Mouse (Mus musculus) liver, embryonic 15.5 days (tissue): ENCODE results near the gene Gnas. TPM values are rescaled to one million over a fixed set of nuclear protein-coding genes. Genes with fewer than 3 reads are reported as not detected.

Source experiments
- ATAC-seq: fragments of 200-750 bp; cut with Nextera tagmentation; 2 replicates; pipeline ENCODE4 v1.8.0; 2017; ENCODE audit warnings: moderate number of reproducible peaks, mild to moderate bottlenecking, moderate library complexity; ENCODE audit not compliant: insufficient read depth
- H3K27ac ChIP-seq: fragments of 300-500 bp; sonication (generic); replicated peaks from 2 replicates; pipeline ENCODE4 v1.5.1; 2015; ENCODE audit warnings: mild to moderate bottlenecking, inconsistent platforms
- H3K27me3 ChIP-seq: fragments of 300-500 bp; sonication (generic); 2 replicates; pipeline ENCODE4 v1.6.1; 2015; ENCODE audit warnings: mild to moderate bottlenecking, inconsistent platforms
- H3K36me3 ChIP-seq: fragments of 300-500 bp; sonication (generic); replicated peaks from 2 replicates; pipeline ENCODE4 v1.6.1; 2015; ENCODE audit warnings: moderate library complexity, mild to moderate bottlenecking, inconsistent platforms
- H3K4me1 ChIP-seq: fragments of 300-500 bp; sonication (generic); replicated peaks from 2 replicates; pipeline ENCODE4 v1.6.1; 2015; ENCODE audit warnings: inconsistent platforms
- H3K4me2 ChIP-seq: fragments of 300-500 bp; sonication (generic); 2 replicates; pipeline ENCODE4 v1.6.1; 2015; ENCODE audit warnings: moderate library complexity, mild to moderate bottlenecking, inconsistent platforms
- H3K4me3 ChIP-seq: fragments of 300-500 bp; sonication (generic); replicated peaks from 2 replicates; pipeline ENCODE4 v1.5.1; 2015; ENCODE audit warnings: mild to moderate bottlenecking, inconsistent platforms
- H3K9ac ChIP-seq: fragments of 300-500 bp; sonication (generic); 2 replicates; pipeline ENCODE4 v1.6.1; 2015; ENCODE audit warnings: moderate library complexity, mild to moderate bottlenecking, inconsistent platforms
- H3K9me3 ChIP-seq: fragments of 300-500 bp; sonication (generic); replicated peaks from 2 replicates; pipeline ENCODE4 v1.6.1; 2016; ENCODE audit warnings: inconsistent platforms
- WGBS: fragments of 180-500 bp; shearing (Covaris S2); methylation state at CpG from one replicate; pipeline ENCODE4 v1.1.7; 2015; ENCODE audit warnings: mixed read lengths; ENCODE audit not compliant: insufficient replicate concordance; 5-methylcytosine and 5-hydroxymethylcytosine counted together
- polyA plus RNA-seq: library from polyadenylated mRNA; unstranded; fragments of >200 nt; fragmentation: Nextera tagmentation; extraction: Ambion mirVana; gene quantifications from 2 replicates; pipeline ENCODE4 v1.2.1, GENCODE M21; 2015

Gene Gnas
- polyA plus RNA-seq, 1 experiment from 2014 or later: 336 TPM

DNA sequence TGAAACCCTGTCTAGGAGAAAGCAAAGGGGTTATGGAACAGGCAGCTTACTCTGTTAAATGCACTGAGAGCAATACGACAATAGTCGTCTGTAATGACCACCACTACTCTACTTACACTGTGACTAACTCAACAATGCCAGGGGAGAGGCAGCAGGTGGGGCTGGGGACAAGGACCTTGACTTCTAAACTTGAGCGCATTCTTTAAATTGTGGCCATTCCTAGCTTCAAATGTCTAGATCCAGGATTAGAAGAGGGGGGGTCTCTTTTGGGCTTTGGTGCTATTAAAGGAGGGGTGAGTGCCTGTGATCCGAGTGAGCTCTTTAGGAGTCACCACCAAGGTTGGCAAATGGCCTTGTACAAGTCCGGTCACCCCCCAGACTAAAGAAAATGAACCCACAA lies 11.0 kb upstream of the Gnas start:
- no peak overlapping the region for H3K4me3 ChIP-seq
- ATAC-seq: no peak
- H3K36me3 ChIP-seq: peaks cover 7% of the 10 kb centered on the region; the same call in 1 of the 2 replicates
- no peak overlapping the region for H3K9ac ChIP-seq
- no peak overlapping the region for H3K4me2 ChIP-seq
- 80% methylated on average over 5 of the region's 5 CpGs for WGBS
- H3K4me1 ChIP-seq: no peaks in the 10 kb centered on the region
- no peaks in the 10 kb centered on the region for H3K27me3 ChIP-seq
- H3K27ac ChIP-seq: no peak overlapping the region
- H3K9me3 ChIP-seq: no peaks in the 10 kb centered on the region

DNA sequence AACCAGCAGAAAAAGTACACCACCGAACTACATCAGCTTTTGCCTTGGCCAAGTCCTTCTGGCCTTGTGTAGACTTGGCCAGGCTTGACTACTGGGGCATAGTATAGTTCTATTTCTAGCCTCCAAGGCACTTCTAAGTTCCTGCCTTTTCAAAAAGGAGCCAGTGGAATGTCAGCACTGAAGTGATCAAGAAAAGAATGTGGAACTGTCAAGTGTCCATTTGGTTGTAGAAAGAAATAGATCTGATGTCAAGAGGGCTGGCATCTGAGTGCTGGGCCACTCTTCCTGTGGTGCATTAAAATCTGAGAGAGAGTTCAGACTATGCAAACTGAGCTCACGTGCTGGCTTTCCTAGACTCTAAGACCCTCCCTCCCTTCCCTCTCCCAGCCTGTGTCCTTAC lies 10.2 kb upstream of the Gnas start:
- no peaks in the 10 kb centered on the region for H3K4me1 ChIP-seq
- no peak for ATAC-seq

DNA sequence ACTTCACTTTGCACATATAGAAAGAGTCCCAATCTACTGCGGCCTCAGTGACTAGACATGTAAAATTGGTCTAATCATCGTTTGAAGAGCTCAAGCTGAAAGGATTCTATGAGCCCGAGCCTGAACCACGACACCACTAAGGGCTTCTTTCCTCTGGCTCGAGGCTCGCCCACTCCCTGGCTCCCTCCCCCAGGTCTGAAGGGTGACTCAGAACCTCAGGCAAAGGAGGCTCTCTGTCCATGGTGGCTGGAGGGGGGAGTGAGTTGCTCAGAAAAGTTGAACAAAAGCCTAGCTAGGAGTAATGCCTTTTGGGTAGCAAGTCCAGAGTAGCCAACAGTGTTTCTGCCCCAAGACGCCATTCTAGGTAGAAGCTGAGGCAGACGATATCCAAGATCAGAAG lies 4.3 kb upstream of the Gnas start:
- no peak for ATAC-seq
- no peak overlapping the region for H3K9ac ChIP-seq
- peaks cover 56% of the 10 kb centered on the region for H3K36me3 ChIP-seq
- 63% methylated on average over 8 of the region's 8 CpGs for WGBS
- H3K27me3 ChIP-seq: peaks cover 22% of the 10 kb centered on the region
- no peak overlapping the region for H3K4me3 ChIP-seq
- H3K4me2 ChIP-seq: no peak overlapping the region
- no peaks in the 10 kb centered on the region for H3K4me1 ChIP-seq
- H3K27ac ChIP-seq: no peak overlapping the region
- H3K9me3 ChIP-seq: peaks cover 5% of the 10 kb centered on the region; the same call in 1 of the 2 replicates

More for the DNA sequence above, 10.2 kb upstream of the Gnas start:
- H3K9ac ChIP-seq: no peak overlapping the region
- H3K4me2 ChIP-seq: no peak overlapping the region
- no peak overlapping the region for H3K4me3 ChIP-seq
- H3K27me3 ChIP-seq: no peaks in the 10 kb centered on the region
- no peak overlapping the region for H3K27ac ChIP-seq
- H3K9me3 ChIP-seq: no peaks in the 10 kb centered on the region
- 61% methylated on average over 2 of the region's 2 CpGs for WGBS
- H3K36me3 ChIP-seq: peaks cover 7% of the 10 kb centered on the region; the same call in 1 of the 2 replicates

DNA sequence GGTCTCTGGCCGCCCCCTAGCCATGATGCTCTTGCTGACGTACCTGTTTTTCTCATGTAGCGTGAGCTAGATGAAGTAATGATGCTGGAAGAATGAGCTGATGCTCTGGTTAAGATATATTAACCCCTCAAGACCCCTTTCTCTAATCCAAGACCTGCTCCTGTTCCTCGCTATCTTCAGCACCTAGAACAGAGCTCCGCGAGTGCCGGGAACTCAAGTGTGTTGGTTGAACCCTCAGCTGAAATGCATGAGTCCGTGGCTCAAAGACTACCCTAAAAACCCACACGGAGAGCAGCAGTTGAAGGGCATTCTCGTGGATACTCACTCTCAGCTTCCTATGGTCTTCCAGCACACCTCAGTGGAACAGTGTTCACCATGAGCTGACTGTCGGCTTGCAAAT lies 779 bp upstream of the Gnas start:
- WGBS: 54% methylated on average over 11 of the region's 11 CpGs
- no peak overlapping the region for H3K9ac ChIP-seq
- peak overlapping the region; percentile 38; the same call in 1 of the 2 replicates for H3K4me2 ChIP-seq
- no peak overlapping the region for H3K27ac ChIP-seq
- peaks cover 79% of the 10 kb centered on the region for H3K36me3 ChIP-seq
- H3K9me3 ChIP-seq: peaks cover 20% of the 10 kb centered on the region; the same call in 1 of the 2 replicates
- no peaks in the 10 kb centered on the region for H3K4me1 ChIP-seq
- no peak for ATAC-seq
- H3K4me3 ChIP-seq: no peak overlapping the region
- H3K27me3 ChIP-seq: peaks cover 56% of the 10 kb centered on the region

DNA sequence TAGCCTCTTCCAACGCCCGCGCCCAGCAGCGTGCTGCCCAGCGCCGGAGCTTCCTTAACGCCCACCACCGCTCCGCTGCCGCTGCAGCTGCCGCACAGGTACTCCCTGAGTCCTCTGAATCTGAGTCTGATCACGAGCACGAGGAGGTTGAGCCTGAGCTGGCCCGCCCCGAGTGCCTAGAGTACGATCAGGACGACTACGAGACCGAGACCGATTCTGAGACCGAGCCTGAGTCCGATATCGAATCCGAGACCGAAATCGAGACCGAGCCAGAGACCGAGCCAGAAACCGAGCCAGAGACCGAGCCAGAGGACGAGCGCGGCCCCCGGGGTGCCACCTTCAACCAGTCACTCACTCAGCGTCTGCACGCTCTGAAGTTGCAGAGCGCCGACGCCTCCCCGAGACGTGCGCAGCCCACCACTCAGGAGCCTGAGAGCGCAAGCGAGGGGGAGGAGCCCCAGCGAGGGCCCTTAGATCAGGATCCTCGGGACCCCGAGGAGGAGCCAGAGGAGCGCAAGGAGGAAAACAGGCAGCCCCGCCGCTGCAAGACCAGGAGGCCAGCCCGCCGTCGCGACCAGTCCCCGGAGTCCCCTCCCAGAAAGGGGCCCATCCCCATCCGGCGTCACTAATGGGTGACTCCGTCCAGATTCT lies 812 bp downstream of the Gnas start:
- peaks cover 78% of the 10 kb centered on the region for H3K36me3 ChIP-seq
- WGBS: 53% methylated on average over 58 of the region's 58 CpGs

DNA sequence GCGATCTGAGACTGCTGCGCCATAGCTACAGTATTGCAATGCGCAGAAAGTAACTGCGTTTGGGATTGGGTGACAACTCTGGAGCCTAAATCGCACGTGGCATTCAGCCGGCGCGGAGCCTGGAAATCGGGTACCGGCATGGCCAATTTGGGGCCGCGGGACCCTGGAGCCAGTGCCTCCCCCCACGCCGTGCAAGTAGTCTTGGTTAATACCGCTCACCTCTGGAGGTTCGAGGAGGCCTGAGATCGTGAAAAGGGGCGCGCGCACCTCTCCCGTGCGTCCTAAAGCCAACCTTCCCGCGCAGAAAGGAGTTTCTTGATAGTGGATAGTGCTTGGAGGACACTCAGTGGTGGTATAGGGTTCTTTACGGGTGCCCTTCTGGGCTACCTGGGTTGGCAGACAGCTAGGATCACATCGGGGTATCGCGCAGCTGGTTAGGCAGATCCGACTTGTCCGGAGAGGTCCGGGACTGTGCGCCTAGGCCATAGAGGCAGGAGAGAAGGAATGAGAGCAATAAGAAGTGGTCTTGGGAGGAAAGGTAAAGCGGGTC lies 1.9 kb downstream of the Gnas start:
- peaks cover 67% of the 10 kb centered on the region for H3K27me3 ChIP-seq
- H3K4me2 ChIP-seq: no peak overlapping the region
- H3K36me3 ChIP-seq: peaks cover 72% of the 10 kb centered on the region
- no peak overlapping the region for H3K27ac ChIP-seq
- WGBS: 50% methylated on average over 34 of the region's 34 CpGs
- no peak for ATAC-seq
- peaks cover 20% of the 10 kb centered on the region; the same call in 1 of the 2 replicates for H3K9me3 ChIP-seq
- no peak overlapping the region for H3K4me3 ChIP-seq
- H3K9ac ChIP-seq: no peak overlapping the region
- H3K4me1 ChIP-seq: peaks cover 7% of the 10 kb centered on the region

More for the DNA sequence above, 812 bp downstream of the Gnas start:
- Histone ChIP-seq H3K9me3 (peaks cover 20% of the 10 kb centered on the region; the same call in 1 of the 2 replicates), H3K27me3 (peaks cover 67% of the 10 kb centered on the region), H3K4me2 (peak overlapping the region; percentile 38), H3K27ac (no peak overlapping the region), H3K9ac (no peak overlapping the region), H3K4me1 (peaks cover 5% of the 10 kb centered on the region), H3K4me3 (peak overlapping the region; percentile 8)
- no peak for ATAC-seq

DNA sequence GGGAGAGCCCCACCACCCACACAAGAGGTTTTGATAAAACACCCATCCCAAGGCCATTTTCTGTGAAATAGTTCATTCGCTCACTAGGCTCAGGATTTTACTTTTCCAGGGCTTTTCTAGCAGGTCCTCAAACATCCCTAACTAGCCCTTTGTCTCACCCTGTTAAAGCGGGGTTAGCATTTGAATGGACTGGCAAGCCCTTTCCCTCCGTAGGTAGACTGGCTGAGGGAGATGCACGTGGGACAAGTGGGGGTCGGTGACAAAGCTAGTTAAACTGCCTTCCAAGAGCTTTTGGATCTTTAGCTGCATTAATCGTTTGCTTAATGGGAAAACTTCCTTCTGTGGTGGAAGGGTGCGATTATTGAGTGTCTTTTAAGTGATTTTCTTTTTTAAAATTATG lies 3.8 kb downstream of the Gnas start:
- H3K27ac ChIP-seq: no peak overlapping the region
- H3K4me3 ChIP-seq: no peak overlapping the region
- peaks cover 19% of the 10 kb centered on the region for H3K4me1 ChIP-seq
- ATAC-seq: no peak
- peaks cover 54% of the 10 kb centered on the region for H3K36me3 ChIP-seq
- peaks cover 20% of the 10 kb centered on the region; the same call in 1 of the 2 replicates for H3K9me3 ChIP-seq
- H3K9ac ChIP-seq: no peak overlapping the region
- peaks cover 62% of the 10 kb centered on the region for H3K27me3 ChIP-seq
- no peak overlapping the region for H3K4me2 ChIP-seq
- WGBS: 36% methylated on average over 7 of the region's 7 CpGs

DNA sequence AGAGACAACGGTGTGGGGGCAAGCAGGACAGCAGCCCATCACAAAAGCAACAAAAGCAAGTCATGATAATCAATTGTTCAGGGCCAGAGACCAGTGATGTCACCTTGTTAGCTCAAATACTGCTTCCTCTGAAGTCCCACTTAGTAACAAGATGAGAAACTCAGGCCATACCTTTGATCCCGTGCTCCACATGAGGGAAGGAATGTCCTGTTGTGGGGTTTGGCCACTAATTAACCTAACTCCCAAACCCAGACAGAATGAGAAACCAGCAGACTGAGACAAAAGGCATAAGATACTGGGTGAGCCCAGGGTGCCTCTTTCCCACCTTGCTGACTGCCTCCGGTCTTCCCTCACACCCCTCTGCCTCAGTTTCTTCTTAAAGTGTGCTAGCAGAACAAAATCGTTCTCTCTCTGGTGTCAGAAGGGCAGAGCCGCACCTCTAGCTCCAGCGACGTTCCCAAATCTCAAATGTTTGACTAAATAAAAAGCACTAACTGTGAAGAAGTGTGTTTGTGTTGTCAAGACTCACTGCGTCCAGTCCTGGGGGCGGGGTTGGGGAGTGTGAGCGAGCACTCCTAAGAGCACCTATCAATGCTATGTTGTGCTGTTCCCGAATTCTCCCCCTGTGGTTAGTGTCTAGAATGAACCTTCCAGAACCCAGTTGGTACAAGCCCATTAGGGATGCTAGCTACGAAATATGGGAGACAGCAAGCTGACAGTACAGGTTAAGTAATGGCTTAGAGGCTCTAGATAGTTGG lies 4.7 kb downstream of the Gnas start:
- no peak overlapping the region for H3K9ac ChIP-seq
- H3K4me1 ChIP-seq: peaks cover 24% of the 10 kb centered on the region
- peaks cover 20% of the 10 kb centered on the region; the same call in 1 of the 2 replicates for H3K9me3 ChIP-seq
- WGBS: 48% methylated on average over 12 of the region's 12 CpGs
- H3K36me3 ChIP-seq: peaks cover 44% of the 10 kb centered on the region
- no peak overlapping the region for H3K4me3 ChIP-seq
- H3K4me2 ChIP-seq: no peak overlapping the region
- peaks cover 54% of the 10 kb centered on the region for H3K27me3 ChIP-seq
- no peak overlapping the region for H3K27ac ChIP-seq
- ATAC-seq: no peak

DNA sequence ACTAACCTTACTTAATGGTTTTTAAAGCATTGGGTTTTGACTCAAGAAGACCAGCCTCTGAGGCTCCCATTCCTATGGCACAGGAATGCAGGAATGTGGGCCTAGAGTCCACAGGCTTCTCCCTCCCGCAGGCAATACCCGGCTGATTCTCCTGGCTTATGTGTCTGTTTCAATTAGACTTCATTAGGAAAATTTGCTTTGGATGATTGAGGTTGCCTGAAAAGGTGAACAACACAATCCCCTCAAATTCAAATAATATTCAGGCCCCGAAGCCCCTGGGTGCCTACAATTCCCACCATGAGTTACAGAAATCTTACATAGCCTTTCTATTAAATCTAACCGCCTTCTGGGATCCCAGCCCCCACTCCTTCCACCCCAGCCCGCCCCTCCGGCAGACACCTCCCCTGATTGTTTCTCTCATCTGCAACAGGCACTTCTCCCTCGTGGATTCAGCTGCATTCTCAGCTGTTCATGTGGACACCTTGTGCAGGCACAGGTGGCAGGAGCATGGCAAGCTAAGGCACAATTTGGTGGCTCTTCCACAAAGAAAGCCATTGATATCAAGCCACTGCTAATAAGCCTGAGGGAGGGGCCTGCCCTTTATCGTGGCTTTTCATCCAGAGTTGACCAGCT lies 7.0 kb downstream of the Gnas start:
- Histone ChIP-seq H3K4me2 (no peak overlapping the region), H3K36me3 (peaks cover 21% of the 10 kb centered on the region), H3K27me3 (peaks cover 31% of the 10 kb centered on the region), H3K4me1 (peaks cover 25% of the 10 kb centered on the region), H3K9ac (no peak overlapping the region), H3K9me3 (0 out of 2 replicates have a peak, but pooled peaks cover 3% of the 10 kb centered on the region), H3K27ac (no peak overlapping the region), H3K4me3 (no peak overlapping the region)
- no peak for ATAC-seq
- WGBS: 65% methylated on average over 8 of the region's 8 CpGs

DNA sequence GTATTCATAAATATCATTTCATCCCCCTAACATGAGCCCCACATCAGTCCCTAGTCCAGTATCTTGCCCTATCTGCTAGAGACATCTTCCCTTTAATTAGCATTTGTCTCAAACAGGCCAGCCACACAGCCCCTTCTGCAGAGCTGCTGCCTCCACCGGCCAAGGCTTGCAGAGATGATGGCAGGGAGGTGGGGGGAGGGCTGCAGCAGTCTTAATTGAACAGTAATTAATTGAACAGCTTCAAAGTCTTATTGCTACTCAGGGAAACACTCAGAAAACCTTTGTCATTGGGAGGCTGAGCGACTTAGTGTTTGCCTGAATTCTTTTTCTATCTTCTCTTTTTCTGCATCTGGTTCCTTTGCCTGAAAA lies 7.5 kb downstream of the Gnas start:
- H3K4me2 ChIP-seq: no peak overlapping the region
- 0 out of 2 replicates have a peak, but pooled peaks cover 4% of the 10 kb centered on the region for H3K9me3 ChIP-seq

DNA sequence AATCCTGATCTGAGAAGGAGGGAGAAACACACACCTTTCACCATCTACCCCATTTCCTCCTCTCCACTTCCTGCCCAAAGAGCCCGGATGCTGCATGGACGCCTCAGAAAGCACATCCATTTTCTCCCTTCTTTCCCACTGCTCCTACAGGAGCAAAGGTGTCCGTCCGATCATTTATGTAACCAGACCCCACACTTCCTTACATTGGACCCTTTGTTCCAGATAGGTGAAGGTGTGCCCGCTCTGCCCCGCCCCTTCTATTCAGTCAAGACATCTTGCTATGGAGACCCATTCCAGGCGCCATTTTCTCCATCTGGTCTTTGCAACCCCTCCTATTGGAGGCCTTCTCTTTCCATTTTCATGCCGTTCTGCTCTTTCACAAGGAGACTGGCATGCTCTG lies 10.3 kb downstream of the Gnas start:
- Histone ChIP-seq H3K4me1 (peaks cover 50% of the 10 kb centered on the region), H3K27me3 (peaks cover 27% of the 10 kb centered on the region), H3K4me3 (peak overlapping the region; percentile 68), H3K9me3 (peaks cover 18% of the 10 kb centered on the region), H3K9ac (peak overlapping the region; percentile 61), H3K27ac (peak overlapping the region; percentile 72), H3K36me3 (0 out of 2 replicates have a peak, but pooled peaks cover under 1% of the 10 kb centered on the region), H3K4me2 (peak overlapping the region; percentile 78)
- ATAC-seq: no peak
- 48% methylated on average over 8 of the region's 8 CpGs for WGBS

More for the DNA sequence above, 7.5 kb downstream of the Gnas start:
- ATAC-seq: no peak
- 41% methylated on average over 2 of the region's 2 CpGs for WGBS
- peaks cover 16% of the 10 kb centered on the region for H3K36me3 ChIP-seq
- H3K27me3 ChIP-seq: peaks cover 26% of the 10 kb centered on the region
- peaks cover 30% of the 10 kb centered on the region for H3K4me1 ChIP-seq
- no peak overlapping the region for H3K9ac ChIP-seq
- H3K27ac ChIP-seq: no peak overlapping the region
- no peak overlapping the region for H3K4me3 ChIP-seq
